Mouse (Mus musculus): ENCODE data around the gene Cpeb4.
"Not testable (repeated sequence)": the region's sequence is repeated elsewhere in the genome, so short reads cannot be mapped to it uniquely, and the experiment has no call there.

Cpeb4 gene

GRCm38 (mm10) chr11:31974826-31975225, 102.8 kb downstream of the Cpeb4 start:
- no peak for DNase-seq (ENCODE audit: low read depth, low spot score)

DNA sequence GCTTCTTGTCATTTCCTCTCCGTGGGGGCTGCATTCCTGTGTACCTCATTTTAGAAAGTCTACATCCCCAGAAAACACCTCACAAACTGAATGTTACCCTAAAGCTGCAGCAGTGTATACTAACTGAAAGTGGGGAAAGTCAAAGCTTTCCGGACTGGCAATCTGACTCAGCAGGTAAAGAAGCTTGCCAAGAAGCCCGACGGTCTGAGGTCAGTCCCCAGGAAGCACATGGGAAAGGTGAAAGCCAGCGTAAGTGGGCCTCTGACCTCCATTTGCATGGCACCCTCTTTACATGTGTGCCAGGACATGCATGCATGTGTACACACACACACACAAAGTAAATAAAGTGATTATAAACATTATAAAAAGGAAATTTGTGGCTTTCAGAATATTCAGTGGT, 103.7 kb downstream of the Cpeb4 start:
- DNase-seq (ENCODE audit: low read depth, low spot score): no peak

GRCm38 (mm10) chr11:31976137-31976536, 104.1 kb downstream of the Cpeb4 start:
- DNase-seq (ENCODE audit: low read depth, low spot score): no peak

GRCm38 (mm10) chr11:31980089-31980488, 108.1 kb downstream of the Cpeb4 start:
- DNase-seq (ENCODE audit: low read depth, low spot score): not testable (repeated sequence)

DNA sequence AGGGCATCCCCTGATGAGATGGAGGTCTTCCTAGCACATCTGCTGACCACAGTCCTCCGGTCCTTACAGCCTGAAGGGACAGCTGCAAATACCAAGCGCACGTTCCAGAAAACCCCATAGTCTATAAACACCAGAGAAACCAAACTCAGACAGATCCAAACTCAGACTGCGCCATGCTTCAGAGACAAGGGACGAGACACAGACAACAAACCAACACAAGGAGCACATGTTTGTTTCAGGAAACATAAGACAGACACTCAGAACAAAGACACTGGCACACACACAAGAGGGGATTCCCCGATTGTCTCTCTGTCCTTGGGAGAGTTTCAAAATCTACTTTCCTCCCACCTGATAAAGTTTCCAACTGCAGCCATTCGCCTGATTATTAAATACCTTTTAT, 109.8 kb downstream of the Cpeb4 start:
- no peak for DNase-seq (ENCODE audit: low read depth, low spot score)

DNA sequence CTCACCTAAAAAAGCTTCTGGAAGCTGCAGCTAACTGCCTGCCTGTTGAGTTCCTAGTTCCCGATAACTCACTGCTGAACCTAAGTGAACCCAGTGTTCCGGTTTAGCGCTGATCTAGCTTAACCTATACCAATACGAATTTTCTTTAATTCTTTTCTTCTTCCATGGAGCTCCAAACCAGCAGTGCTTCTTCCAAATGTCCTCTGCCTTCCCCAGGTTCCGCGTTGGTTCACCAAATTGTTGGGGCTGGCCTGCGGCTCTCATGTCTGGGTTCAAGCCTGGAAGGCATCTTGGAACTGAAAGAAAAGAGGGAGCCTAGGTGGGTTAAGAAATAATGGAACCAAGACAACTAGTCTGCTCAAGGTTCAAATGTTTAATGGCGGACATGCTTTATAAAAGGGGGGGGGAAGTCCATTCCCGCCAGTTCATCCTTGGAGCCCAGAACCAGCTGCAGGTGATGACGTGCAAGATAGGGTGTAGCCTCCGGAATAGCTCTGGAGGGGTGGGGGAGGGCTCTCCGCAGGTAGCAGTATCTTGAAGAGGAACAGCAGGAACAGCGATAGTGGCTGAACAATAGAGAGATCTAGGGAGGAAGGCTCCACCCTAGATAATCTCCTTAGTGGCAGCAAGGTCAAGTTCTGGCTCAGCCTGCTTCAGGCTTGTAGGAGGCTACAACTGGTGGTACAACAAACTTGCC, 110.4 kb downstream of the Cpeb4 start:
- DNase-seq (ENCODE audit: low read depth, low spot score): not testable (repeated sequence)

DNA sequence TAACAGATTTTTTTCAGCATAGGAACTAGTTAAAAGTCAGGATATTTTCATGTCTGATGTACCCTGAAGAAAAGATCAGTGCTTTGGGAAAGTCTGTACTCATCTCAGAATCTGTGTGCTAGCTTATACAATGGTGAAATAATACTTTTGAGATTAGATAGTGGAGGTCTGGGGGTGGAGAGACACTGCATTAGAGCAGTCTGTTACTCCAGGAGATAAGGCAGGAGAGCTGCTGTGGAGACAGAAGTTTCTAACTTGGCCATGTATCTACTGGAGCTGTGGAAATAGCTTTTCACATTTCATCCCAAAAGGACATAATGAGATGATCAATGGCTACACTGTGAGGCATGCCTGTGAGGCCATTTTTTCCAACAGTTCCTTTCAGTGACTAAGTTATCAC, 111.2 kb downstream of the Cpeb4 start:
- no peak for DNase-seq (ENCODE audit: low read depth, low spot score)

- DNase-seq (ENCODE audit: low read depth, low spot score): no peak
Measured at GRCm38 (mm10) chr11:31984786-31985185, 112.8 kb downstream of the Cpeb4 start.

Data from brain, embryonic 18.5 days (tissue).